Mouse (Mus musculus): ENCODE results near the gene Gpr152. TPM values are rescaled to one million over a fixed set of nuclear protein-coding genes. Genes with fewer than 3 reads are reported as not detected.

Gene Gpr152
- polyA plus RNA-seq, 2 experiments = not detected

DNA sequence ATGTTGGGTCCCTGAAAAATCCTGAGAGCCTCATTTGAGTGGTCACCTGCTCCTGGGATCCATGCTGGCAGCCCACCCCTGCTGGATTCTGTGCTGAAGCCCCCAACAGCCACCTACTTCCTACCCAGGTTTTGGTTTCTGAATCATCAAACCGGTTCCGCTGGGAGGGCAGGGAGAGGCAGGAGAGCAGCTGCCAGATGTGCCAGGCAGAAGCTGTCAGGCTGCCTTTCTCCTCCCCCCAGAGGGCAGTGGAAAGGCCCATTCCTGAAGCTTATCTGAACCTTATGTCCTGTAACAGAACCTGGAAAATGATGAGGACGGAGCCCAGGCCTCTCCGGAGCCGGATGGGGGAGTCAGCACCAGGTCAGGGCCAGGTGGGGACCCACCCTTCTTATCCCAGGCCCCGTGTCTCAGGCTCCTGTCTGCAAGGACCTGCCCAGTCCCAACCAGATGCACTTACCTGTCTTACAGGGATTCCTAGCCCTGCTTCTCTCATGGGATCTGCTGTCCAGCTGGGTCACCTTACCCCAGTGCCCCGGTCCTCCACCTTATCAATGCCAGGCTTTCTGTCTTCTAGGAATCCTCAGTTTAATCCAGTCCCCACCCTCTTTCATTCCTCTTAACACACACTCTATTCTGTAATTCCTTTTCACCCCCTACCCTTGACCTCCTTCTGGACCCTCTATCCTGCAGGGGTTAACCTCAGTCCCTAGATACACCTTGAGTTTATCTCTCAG is 12.7 kb upstream of the Gpr152 start:
- 0 out of 2 replicates have a peak, but pooled peaks have one; percentile 5 for TF ChIP-seq CTCF (IDR thresholded peaks at IDR 0.05; ENCODE audit: low read depth)
- TF ChIP-seq EP300 (IDR thresholded peaks at IDR 0.05; ENCODE audit: low read depth) = no peak
- Histone ChIP-seq H3K27me3 (ENCODE audit: control insufficient read depth, insufficient read depth, low read length) (no peaks in the 10 kb centered on the region), H3K9me3 (ENCODE audit: control insufficient read depth, low read length) (no peaks in the 10 kb centered on the region), H3K9ac (replicated peaks) (peak overlapping the region; percentile 93), H3K4me1 (replicated peaks; ENCODE audit: control insufficient read depth in 2 of 2, insufficient read depth in 2 of 2, low read length in 1 of 2) (peaks cover 54 to 57% of the 10 kb centered on the region in 2 experiments), H3K4me3 (ENCODE audit: insufficient read depth in 1 of 2, low read depth in 2 of 2, low read length in 2 of 2) (peak overlapping the region; percentile 96), H3K27ac (peak overlapping the region; percentile 82), H3K36me3 (replicated peaks; ENCODE audit: control insufficient read depth, insufficient read depth, low read depth) (peaks cover 20% of the 10 kb centered on the region), H3K4me2 (ENCODE audit: low read depth) (peak overlapping the region; percentile 68)
- DNase-seq (ENCODE audit: low read depth in 3 of 3, low spot score in 3 of 3) (no peak), ATAC-seq (ENCODE audit: insufficient read depth) (no peak)
- WGBS (ENCODE audit: insufficient replicate concordance) = 67% methylated on average over 7 of the region's 7 CpGs

DNA sequence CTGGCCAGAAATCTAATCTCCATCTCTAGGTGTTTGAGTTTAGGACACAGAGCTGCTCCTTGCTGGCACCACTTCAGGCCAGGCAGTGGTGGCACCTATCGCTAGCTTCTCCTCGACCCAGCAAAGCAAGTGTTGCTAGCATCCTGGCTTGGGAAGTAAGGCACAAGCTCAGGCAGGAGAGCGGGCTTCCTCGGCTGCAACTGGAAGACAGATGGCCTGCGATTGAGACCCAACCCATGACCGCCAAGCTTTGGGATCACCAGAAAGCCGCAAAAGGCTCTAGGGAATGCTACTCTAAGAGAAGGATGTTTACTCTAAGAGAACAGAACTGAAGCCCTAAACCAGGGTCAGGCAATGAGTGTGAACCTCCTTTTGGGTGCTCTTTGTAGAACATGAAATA is 10.1 kb upstream of the Gpr152 start:
- H3K4me2 ChIP-seq (ENCODE audit: low read depth) = peak overlapping the region; percentile 78
- H3K36me3 ChIP-seq (replicated peaks; ENCODE audit: control insufficient read depth, insufficient read depth, low read depth) = peaks cover 29% of the 10 kb centered on the region

DNA sequence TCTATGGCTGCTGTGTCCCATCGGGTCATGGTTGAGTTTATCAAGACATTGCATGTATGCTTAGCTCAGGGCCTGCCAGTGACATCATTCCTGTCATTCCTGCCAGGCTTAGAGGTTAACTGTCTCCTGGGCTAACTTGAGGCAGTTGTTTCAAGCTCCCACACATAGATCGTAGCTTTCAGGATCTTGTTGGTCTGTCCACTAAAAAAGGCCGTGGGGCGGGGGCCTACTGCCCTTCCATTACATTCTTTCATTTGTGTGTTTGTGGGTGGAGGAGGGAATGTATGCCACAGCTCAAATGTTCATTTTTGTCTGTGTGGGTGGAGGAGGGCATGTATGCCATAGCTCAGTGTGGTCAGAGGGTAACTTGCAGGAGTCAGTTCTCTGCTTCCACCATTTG is 9.5 kb upstream of the Gpr152 start:
- Histone ChIP-seq H3K27ac (peak overlapping the region; percentile 77), H3K9ac (replicated peaks) (peak overlapping the region; percentile 80), H3K27me3 (ENCODE audit: control insufficient read depth, insufficient read depth, low read length) (no peaks in the 10 kb centered on the region), H3K9me3 (ENCODE audit: control insufficient read depth, low read length) (no peaks in the 10 kb centered on the region), H3K4me3 (ENCODE audit: insufficient read depth in 1 of 2, low read depth in 2 of 2, low read length in 2 of 2) (peak overlapping the region; percentile 42 to 69), H3K4me1 (replicated peaks; ENCODE audit: control insufficient read depth in 2 of 2, insufficient read depth in 2 of 2, low read length in 1 of 2) (peaks cover 28 to 37% of the 10 kb centered on the region in 2 experiments), H3K4me2 (ENCODE audit: low read depth) (peak overlapping the region; percentile 78), H3K36me3 (replicated peaks; ENCODE audit: control insufficient read depth, insufficient read depth, low read depth) (peaks cover 29% of the 10 kb centered on the region)
- 70% methylated on average over 4 of the region's 4 CpGs for WGBS (ENCODE audit: insufficient replicate concordance)
- no peak for DNase-seq (ENCODE audit: low read depth in 3 of 3, low spot score in 3 of 3)
- TF ChIP-seq CTCF (IDR thresholded peaks at IDR 0.05; ENCODE audit: low read depth) (no peak), EP300 (IDR thresholded peaks at IDR 0.05; ENCODE audit: low read depth) (no peak)
- ATAC-seq (ENCODE audit: insufficient read depth) = no peak

More for the DNA sequence above, 10.1 kb upstream of the Gpr152 start:
- H3K4me1 ChIP-seq (replicated peaks; ENCODE audit: control insufficient read depth in 2 of 2, insufficient read depth in 2 of 2, low read length in 1 of 2) = peaks cover 34 to 40% of the 10 kb centered on the region in 2 experiments
- H3K27me3 ChIP-seq (ENCODE audit: control insufficient read depth, insufficient read depth, low read length) = no peaks in the 10 kb centered on the region
- TF ChIP-seq EP300 (IDR thresholded peaks at IDR 0.05; ENCODE audit: low read depth) (no peak), CTCF (IDR thresholded peaks at IDR 0.05; ENCODE audit: low read depth) (no peak)
- no peaks in the 10 kb centered on the region for H3K9me3 ChIP-seq (ENCODE audit: control insufficient read depth, low read length)
- no peak overlapping the region for H3K9ac ChIP-seq (replicated peaks)
- H3K27ac ChIP-seq = peak overlapping the region; percentile 77
- no peak for ATAC-seq (ENCODE audit: insufficient read depth)
- H3K4me3 ChIP-seq (ENCODE audit: insufficient read depth in 1 of 2, low read depth in 2 of 2, low read length in 2 of 2) = no peak overlapping the region
- no peak for DNase-seq (ENCODE audit: low read depth in 3 of 3, low spot score in 3 of 3)
- WGBS (ENCODE audit: insufficient replicate concordance) = 91% methylated on average over 7 of the region's 7 CpGs

DNA sequence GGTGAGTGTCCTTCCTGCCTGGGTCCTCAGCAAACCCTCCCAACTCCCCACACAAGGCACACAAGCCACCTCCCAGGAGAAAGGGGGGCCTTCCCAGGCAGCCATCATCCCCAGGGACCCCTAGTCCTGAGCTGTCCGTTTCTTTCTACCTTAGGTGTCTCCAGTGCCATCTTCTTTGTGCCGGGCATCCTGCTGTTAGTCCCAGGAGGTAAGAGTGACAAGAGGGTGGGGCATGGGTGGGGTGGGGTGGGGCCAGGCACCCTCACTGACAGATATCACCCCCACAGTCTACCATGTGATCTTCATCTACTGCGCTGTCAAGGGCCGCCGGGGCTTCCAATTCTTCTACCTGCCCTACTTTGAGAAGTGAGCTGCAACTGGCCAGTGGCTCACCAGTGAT is 8.5 kb upstream of the Gpr152 start:
- Histone ChIP-seq H3K27me3 (ENCODE audit: control insufficient read depth, insufficient read depth, low read length) (no peaks in the 10 kb centered on the region), H3K4me1 (replicated peaks; ENCODE audit: control insufficient read depth in 2 of 2, insufficient read depth in 2 of 2, low read length in 1 of 2) (peaks cover 28 to 38% of the 10 kb centered on the region in 2 experiments), H3K27ac (peak overlapping the region; percentile 77), H3K9me3 (ENCODE audit: control insufficient read depth, low read length) (no peaks in the 10 kb centered on the region), H3K4me3 (ENCODE audit: insufficient read depth in 1 of 2, low read depth in 2 of 2, low read length in 2 of 2) (peak overlapping the region; percentile 69 to 97), H3K4me2 (ENCODE audit: low read depth) (peak overlapping the region; percentile 78), H3K9ac (replicated peaks) (peak overlapping the region; percentile 80), H3K36me3 (replicated peaks; ENCODE audit: control insufficient read depth, insufficient read depth, low read depth) (peaks cover 29% of the 10 kb centered on the region)
- TF ChIP-seq EP300 (IDR thresholded peaks at IDR 0.05; ENCODE audit: low read depth) (no peak), CTCF (IDR thresholded peaks at IDR 0.05; ENCODE audit: low read depth) (no peak)
- ATAC-seq (ENCODE audit: insufficient read depth) = peak; percentile 83
- 13% methylated on average over 5 of the region's 5 CpGs for WGBS (ENCODE audit: insufficient replicate concordance)
- peak in 2 of 3 experiments; percentile 61 to 63 for DNase-seq (ENCODE audit: low read depth in 3 of 3, low spot score in 3 of 3)

DNA sequence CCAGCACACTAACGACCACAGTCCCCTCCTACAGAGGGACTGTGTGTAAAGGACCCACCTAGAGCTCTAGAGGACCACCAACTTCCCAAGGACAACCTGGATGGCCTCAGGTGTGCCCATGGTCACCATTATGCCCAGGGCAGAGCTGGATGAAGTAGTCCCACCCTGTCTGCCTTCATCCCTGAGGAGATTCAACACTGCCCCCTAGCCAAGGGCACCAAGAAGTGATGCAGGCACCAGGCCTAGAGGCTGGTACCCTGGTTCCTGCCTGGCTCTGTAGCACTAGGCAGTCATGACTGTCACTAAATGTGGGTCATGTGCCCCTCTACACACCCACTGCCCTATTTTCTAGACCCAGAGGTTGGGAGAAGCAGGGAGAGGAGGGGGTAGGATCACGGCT is 7.8 kb upstream of the Gpr152 start:
- Histone ChIP-seq H3K9ac (replicated peaks) (peak overlapping the region; percentile 80), H3K4me3 (ENCODE audit: insufficient read depth in 1 of 2, low read depth in 2 of 2, low read length in 2 of 2) (no peak overlapping the region; a peak in 1 of 4 replicates), H3K4me2 (ENCODE audit: low read depth) (peak overlapping the region; percentile 78), H3K9me3 (ENCODE audit: control insufficient read depth, low read length) (no peaks in the 10 kb centered on the region), H3K36me3 (replicated peaks; ENCODE audit: control insufficient read depth, insufficient read depth, low read depth) (peaks cover 29% of the 10 kb centered on the region), H3K27me3 (ENCODE audit: control insufficient read depth, insufficient read depth, low read length) (no peaks in the 10 kb centered on the region), H3K27ac (peak overlapping the region; percentile 77), H3K4me1 (replicated peaks; ENCODE audit: control insufficient read depth in 2 of 2, insufficient read depth in 2 of 2, low read length in 1 of 2) (peaks cover 28 to 33% of the 10 kb centered on the region in 2 experiments)
- ATAC-seq (ENCODE audit: insufficient read depth) (peak; percentile 42; the same call in 1 of the 2 replicates), DNase-seq (ENCODE audit: low read depth in 3 of 3, low spot score in 3 of 3) (no peak)
- TF ChIP-seq EP300 (IDR thresholded peaks at IDR 0.05; ENCODE audit: low read depth) (no peak), CTCF (IDR thresholded peaks at IDR 0.05; ENCODE audit: low read depth) (peak; percentile 78)
- 78% methylated on average over 2 of the region's 2 CpGs for WGBS (ENCODE audit: insufficient replicate concordance)

Data from liver, embryonic 14.5 days (tissue).